Mouse (Mus musculus): ENCODE data around the gene Mastl. TPM values are rescaled to one million over a fixed set of nuclear protein-coding genes. Genes with fewer than 3 reads are reported as not detected.

Mastl gene
- 1.1 and 1.7 TPM in 2 replicates for polyA plus RNA-seq (2012)

DNA sequence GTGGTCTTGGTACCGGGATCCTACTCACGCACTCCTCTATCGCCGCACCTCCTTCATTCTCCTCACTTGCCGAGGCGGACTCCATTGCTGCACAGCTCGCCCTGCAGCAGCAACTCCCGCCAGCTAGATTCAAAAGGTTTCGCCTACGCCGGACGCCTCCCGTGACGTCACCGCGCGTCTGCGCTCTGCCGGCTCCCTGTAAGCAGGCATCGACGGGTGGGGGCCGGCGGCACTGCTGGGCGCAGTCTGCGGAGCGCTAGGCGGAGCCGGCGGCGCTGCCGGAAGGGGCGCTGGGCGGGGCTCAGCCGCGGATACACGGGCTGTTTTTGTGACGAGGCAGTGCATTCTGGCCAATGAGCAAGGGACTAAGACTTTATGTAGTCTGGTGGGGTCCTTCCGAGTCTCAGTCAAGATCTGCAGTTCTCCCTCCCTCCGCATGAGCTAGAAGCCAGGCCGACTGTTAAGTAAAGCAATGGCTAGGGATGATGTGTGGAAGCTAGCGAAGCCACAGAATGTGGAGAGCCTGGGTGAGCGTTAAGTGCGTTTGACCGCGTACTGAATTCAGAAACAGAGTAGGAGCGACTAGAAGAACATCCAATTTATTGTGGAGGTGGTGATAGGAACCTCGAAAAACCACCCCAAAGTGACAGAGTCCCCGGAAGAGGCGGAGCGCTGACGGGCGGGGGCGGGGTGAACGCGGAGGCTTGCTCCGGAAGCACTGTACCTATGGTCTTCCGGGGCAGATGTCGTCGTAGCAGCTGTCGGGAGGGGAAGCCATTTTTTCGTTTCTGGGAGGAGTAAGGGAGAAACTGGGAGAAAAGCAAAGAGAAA is at the start of gene Mastl, which contains the start of gene Yme1l1:
TSS of gene Mastl (minus strand) at position 248 of the 831 bp plus-strand sequence.
TSS of gene Yme1l1 (plus strand) at position 593 of the 831 bp plus-strand sequence.
- TF ChIP-seq GATA1 (IDR thresholded peaks at IDR 0.05; ENCODE audit: low read length): no peak

DNA sequence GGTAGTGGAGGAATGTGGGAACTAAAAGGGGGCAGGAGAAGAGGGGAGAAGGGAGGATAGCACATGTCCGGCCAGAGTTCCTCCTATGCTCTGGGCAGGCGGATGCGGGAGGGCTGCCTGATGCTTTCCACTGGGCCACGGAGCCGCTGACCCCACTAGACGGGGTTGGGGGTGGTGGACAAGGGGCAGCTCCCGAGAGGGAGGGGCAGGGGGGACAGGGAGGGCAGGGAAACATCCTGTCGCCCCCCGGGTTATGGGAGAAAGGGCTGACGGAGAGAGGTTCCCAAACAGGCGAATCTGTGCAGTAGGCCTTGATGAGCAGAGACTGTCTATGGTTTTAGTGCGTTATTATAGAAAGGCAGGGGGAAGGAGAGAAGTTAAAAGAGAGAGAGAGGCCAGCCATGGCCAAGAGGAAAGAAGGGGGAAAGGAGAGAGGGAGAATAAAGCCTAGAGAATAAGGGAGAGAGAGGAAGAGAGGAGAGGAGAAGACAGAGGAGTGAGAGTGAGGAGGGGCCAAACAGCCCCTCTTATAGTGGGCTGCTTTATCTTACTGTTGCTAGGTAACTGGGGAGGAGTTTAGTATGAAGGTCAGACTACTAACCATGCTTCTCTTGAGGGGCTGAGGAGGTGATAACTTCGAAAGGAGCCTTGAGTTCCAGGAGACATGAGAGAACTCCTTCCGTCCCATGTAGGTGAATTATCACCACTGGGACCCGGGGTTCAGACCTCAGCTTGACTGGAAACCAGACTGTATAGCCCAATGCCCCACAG is 47.3 kb upstream of the Mastl start:
- TF ChIP-seq GATA1 (IDR thresholded peaks at IDR 0.05; ENCODE audit: low read length): no peak

DNA sequence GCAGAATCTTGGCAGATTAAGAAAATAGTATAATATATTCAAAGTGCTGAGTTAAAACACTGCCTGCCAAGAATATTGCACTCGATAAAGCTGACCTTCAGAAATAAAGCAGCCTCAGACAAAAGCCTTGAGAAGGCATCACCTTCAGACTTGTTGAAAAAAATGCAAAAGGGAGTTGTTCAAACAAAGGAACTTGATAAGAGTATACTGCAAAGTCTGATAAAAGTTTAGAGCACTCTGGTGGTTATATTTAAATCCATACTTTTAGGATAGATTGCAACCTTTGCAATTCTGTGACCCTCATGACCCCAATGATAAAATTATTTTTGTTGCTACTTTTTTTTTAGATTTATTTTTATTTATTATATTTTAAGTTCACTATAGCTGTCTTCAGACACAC is 45.2 kb upstream of the Mastl start:
- TF ChIP-seq GATA1 (IDR thresholded peaks at IDR 0.05; ENCODE audit: low read length): no peak

DNA sequence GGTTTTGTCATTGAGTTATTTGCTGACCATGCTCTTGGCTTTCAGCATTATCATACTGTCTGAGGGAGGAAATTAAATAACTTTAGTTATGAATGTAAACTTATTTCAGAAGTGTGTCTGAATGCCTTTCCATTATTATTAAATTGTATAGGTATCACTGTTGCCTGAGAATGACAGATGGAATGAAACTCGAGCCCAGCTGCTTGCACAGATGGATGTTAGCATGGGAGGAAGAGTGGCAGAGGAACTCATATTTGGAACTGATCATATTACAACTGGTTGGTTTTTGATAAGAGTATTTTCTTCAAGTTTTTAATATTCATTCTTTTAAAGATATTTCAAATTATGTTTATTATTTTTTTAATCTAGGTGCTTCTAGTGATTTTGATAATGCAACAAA is 38.5 kb upstream of the Mastl start:
- TF ChIP-seq GATA1 (IDR thresholded peaks at IDR 0.05; ENCODE audit: low read length): no peak

DNA sequence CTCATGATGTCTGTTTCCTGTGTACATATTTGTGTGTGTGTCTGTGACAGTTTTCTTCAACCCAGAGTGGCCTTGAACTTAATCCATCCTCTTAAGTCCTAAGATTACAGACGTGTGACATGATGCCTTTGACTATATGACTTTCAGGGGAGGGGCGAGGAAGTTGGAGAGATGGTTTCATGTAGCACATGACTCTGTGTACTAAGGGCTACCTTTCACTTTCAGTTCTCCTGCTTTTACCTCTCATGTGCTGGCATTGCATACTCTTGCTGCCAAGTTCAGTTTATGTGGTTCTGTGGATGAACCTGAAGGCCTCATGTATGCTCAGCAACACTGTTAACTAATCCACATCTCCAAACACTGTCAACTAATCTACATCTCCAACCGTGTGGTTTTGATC is 16.5 kb upstream of the Mastl start:
- TF ChIP-seq GATA1 (IDR thresholded peaks at IDR 0.05; ENCODE audit: low read length): no peak

DNA sequence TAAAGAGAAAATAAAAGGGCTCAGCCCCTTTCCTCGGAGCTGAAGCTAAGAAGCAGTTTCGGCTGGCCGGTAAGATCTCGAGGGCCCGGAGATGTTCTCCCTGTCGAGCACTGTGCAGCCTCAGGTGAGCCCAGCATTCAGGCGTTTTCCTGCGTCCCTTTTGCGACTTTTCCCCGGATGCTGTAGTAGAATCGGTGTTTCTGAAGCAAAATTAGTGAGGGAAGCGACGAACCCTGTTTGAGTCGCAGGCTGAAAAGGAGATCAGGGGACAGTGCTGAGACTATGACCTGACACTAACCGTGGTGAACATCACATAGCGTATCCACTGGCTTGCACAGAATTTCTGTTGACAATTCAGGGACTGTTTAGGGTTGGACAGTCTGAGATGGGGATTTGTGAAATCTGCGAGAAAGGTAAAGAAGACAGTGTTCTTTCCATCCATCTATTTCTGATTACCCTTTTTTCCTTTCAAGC is 821 bp upstream of the Mastl start:
- TF ChIP-seq GATA1 (IDR thresholded peaks at IDR 0.05; ENCODE audit: low read length): no peak

DNA sequence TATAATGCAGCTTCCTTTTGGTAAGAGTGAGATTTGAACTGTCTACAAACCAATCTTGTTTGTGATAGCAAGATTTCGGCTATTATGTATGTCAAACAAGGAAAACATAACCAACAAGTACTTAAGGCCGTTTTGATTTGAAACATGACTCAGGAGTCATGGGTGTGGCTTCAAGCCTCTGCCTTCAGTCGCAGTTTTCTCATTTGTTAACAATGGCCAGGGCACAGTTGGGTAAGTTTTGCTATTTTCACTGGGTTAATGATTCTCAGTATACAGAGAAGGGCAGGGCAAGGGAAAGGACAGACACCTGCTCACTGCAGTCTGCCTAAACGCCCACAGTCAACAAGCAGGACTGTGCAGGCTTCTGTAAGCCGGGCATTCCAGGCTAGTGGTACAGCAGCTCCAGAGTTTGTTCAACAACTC is 614 bp downstream of the Mastl start:
- TF ChIP-seq GATA1 (IDR thresholded peaks at IDR 0.05; ENCODE audit: low read length): no peak

DNA sequence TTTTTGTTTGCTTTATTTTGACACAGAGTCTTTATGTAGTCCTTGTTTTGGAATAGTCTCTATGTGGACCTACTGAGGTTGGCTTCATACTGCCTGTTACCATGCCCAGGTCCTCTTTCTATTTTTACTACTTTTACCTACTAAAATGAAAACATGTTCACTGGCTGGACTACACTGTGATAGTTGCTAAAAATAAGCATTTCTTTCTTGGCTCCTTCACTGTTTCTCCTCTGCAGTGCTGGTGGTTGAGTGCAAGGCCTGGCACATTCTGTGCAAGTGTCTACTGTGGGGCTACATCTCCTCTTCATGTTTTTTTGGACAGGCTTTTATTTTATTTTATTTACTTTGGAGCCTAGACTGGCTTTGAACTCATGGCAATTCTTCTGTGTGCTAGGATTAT is 36.3 kb downstream of the Mastl start:
- no peak for TF ChIP-seq GATA1 (IDR thresholded peaks at IDR 0.05; ENCODE audit: low read length)

DNA sequence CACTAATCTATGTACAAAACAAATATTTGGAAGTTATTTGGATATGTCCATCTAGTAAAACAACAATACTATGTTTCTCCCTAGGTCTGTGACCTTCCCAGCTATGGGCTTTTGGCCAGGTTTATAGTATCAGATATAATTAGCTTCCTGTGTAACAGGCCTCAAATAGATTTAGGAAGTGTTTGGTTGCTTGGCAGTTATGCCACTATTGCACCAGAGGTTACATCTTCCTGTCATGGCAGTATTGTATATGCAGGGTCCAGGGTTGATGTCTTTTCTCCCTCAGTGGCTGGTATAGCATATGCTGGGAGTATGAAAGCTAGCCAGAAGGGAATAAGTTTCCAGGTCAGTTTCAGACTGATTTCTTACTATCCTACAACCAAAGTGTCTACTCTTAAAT is 53.6 kb downstream of the Mastl start:
- TF ChIP-seq GATA1 (IDR thresholded peaks at IDR 0.05; ENCODE audit: low read length): no peak

DNA sequence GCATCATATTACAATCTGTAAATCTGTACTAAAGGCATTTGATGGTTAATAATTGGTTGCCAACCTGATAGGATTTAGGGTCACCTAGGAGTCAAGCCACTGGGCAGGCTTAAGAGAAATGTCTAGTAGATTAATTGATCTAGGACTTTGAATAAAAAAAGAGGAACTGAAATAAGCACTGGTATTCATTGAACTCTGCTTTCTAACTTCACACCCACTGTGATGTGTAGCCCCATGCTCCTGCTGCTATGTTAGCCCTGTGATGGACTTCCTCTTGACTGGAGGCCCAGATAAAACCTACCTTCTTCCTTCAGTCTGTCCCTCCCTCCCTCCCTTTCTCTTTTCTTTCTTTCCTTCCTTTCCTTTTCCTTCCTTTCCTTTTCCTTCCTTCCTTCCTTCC is 58.8 kb downstream of the Mastl start:
- no peak for TF ChIP-seq GATA1 (IDR thresholded peaks at IDR 0.05; ENCODE audit: low read length)

DNA sequence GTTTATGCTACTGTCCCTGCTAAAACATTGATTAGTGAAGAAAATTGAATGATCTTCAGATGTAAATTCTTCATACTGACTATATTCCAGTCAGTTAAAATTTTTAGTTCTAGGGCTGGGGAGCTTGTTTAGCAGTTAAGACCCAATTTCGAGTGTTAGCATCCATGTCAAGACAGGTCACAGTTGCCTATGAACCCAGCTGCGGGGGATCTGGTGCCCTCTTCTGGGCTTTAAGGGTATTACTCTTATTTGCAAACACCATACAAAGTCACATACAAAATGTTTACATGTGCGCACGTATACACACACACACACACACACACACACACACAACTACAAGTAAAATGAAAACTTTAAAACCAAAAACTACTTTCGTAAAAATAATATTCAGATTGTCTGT is 63.6 kb downstream of the Mastl start:
- TF ChIP-seq GATA1 (IDR thresholded peaks at IDR 0.05; ENCODE audit: low read length): no peak

DNA sequence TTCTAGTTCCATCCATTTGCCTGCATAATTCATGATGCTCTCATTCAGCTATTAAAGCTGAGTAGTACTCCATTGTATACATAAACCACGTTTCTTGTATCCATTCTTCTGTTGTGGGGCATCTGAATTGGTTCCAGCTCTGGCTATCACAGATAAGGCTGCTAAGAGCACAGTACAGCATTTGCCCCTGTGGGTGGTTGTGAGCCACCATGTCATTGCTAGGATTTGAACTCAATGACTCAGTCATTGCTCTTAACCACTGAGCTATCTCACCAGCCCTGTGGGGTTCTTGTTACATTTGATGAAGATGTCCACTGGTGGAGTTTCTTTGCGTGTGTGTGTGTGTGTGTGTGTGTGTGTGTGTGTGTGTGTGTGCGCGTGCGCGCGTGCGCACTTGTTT is 71.3 kb downstream of the Mastl start:
- no peak for TF ChIP-seq GATA1 (IDR thresholded peaks at IDR 0.05; ENCODE audit: low read length)

DNA sequence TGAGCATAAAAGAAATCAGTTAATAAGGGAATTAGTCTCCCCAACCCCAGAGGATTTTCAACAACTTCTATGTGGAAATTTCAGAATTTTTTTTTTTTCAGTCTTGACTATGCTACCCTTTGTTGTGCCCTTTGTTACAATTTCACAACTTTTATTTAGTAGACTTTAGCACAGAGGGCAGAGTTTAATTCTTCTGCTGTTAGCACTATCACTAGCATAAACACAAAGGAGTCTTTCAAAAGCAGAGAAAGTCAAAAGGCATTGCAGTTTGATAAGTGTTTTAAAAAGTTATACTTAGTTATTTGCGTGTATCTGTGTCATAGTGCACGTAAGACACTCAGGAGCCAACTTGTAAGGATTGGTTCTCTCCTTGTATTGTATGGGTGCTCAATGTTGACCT is 77.2 kb downstream of the Mastl start:
- no peak for TF ChIP-seq GATA1 (IDR thresholded peaks at IDR 0.05; ENCODE audit: low read length)

DNA sequence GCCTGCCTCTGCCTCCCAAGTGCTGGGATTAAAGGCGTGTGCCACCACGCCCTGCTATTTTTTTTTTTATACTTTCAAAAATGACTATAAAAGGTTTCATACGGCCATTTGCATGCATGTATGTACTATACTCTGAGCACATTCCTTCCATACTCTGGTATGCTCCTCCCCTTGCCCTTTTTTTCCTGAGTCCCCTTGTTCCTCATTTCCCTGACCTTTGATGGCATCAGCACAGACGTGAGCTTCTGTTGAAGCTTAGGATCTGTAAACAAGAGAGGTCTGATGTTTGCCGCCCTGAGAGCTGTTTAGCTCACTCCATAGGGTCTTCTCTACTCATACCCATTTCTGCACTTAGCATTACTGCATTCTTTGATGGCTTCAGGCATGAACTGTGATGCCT is 78.1 kb downstream of the Mastl start:
- no peak for TF ChIP-seq GATA1 (IDR thresholded peaks at IDR 0.05; ENCODE audit: low read length)

DNA sequence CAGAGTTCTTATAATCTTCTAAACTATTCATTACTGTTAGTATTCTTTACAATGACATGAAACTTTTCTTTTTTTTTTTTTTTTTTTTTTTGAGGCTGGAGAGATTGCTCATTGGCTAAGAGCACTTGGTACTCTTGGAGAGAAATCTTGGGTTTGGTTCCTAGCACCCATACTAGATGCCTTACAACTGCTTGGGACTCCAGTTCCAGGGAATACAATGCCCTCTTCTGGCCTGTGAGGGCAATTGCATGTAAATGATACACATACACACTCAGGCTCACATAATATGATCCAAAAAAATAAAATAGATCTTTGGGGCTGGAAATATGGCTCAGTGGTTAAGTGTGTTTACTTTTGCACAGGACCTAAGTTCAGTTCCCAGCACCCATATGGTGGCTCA is 79.0 kb downstream of the Mastl start:
- no peak for TF ChIP-seq GATA1 (IDR thresholded peaks at IDR 0.05; ENCODE audit: low read length)

DNA sequence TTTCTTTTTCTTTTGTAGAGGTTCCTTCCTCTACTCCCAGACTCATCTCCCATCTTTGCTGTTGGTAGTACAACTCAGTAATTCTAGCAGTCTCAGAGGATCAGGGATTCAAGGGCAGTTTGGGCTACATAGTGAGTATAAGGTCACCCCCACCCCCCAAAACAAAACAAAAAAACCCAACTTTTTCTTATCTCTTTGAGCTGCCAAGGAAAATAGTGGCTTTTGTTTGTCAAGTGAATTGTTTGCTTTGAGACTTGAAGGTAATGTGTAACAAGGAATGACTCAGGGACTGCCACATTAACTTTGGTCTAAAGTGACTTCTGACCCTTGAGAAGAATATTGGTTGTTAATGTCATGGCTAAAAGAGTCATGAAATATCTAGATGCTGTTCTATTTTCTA is 80.0 kb downstream of the Mastl start:
- no peak for TF ChIP-seq GATA1 (IDR thresholded peaks at IDR 0.05; ENCODE audit: low read length)

DNA sequence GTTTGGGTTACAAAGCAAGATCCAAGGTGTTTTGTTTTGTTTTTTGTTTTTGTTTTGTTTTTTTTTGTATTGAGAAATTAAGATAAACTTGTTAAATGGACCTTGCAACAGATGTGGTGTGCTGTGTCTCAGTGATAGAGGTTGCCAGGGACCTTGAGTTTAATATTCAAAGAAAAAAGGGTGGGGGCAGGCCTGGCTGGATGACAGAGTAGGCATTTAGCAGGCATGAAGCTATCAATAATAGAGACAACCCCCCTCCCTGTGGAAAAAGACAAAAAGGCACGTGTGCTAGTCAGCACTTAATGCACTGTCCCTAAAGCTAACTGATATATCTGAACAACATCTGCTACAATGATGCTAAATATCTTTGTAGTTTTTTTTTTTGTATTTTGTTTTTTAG is 84.4 kb downstream of the Mastl start:
- TF ChIP-seq GATA1 (IDR thresholded peaks at IDR 0.05; ENCODE audit: low read length): no peak

Measured in G1E-ER4 (cell line).